Mouse (Mus musculus) thymus, postnatal 10 days (tissue): Measurements from ENCODE around the gene Lurap1l.

ENCODE experiments used
- DNase-seq, 2 experiments: peaks; one replicate each; pipeline ENCODE4 v3.0.0; 2021; ENCODE audit warnings: low spot score in 2 of 2

The Lurap1l gene

GRCm38 (mm10) chr4:80917812-80918211, 7.4 kb downstream of the Lurap1l start:
- no peak for DNase-seq

GRCm38 (mm10) chr4:80918526-80919129, 8.2 kb downstream of the Lurap1l start:
- DNase-seq: no peak

GRCm38 (mm10) chr4:80919217-80919867, 8.9 kb downstream of the Lurap1l start:
- no peak for DNase-seq

- DNase-seq: no peak
Observed at GRCm38 (mm10) chr4:80921646-80922489, 11.4 kb downstream of the Lurap1l start.

GRCm38 (mm10) chr4:80922654-80923053, 12.2 kb downstream of the Lurap1l start:
- no peak for DNase-seq

- no peak for DNase-seq
Observed at GRCm38 (mm10) chr4:80924815-80925214, 14.4 kb downstream of the Lurap1l start.

- no peak for DNase-seq
Observed at GRCm38 (mm10) chr4:80925752-80926519, 15.5 kb downstream of the Lurap1l start.

- DNase-seq: no peak
Observed at GRCm38 (mm10) chr4:80934749-80935148, 24.3 kb downstream of the Lurap1l start.

- DNase-seq: no peak
Observed at GRCm38 (mm10) chr4:80939115-80939514, 28.7 kb downstream of the Lurap1l start.

GRCm38 (mm10) chr4:80940946-80941345, 30.5 kb downstream of the Lurap1l start:
- DNase-seq: no peak

GRCm38 (mm10) chr4:80941978-80942377, 31.5 kb downstream of the Lurap1l start:
- no peak for DNase-seq

GRCm38 (mm10) chr4:80944605-80945004, 34.2 kb downstream of the Lurap1l start:
- no peak for DNase-seq

- DNase-seq: no peak
Observed at GRCm38 (mm10) chr4:80949110-80949509, 38.7 kb downstream of the Lurap1l start.

- DNase-seq: no peak
Observed at GRCm38 (mm10) chr4:80949720-80950119, 39.3 kb downstream of the Lurap1l start.

GRCm38 (mm10) chr4:80950280-80950781, 39.9 kb downstream of the Lurap1l start:
- DNase-seq: no peak

- DNase-seq: no peak
Observed at GRCm38 (mm10) chr4:80952653-80953052, 42.2 kb downstream of the Lurap1l start.

GRCm38 (mm10) chr4:80955942-80956341, 45.5 kb downstream of the Lurap1l start:
- DNase-seq: no peak

- no peak for DNase-seq
Observed at GRCm38 (mm10) chr4:80967526-80967925, 57.1 kb downstream of the Lurap1l start.

GRCm38 (mm10) chr4:80971846-80972245, 61.4 kb downstream of the Lurap1l start:
- no peak for DNase-seq

- no peak for DNase-seq
Observed at GRCm38 (mm10) chr4:80973896-80974295, 63.5 kb downstream of the Lurap1l start.

GRCm38 (mm10) chr4:80990819-80991218, 80.4 kb downstream of the Lurap1l start:
- DNase-seq: no peak

- DNase-seq: no peak
Observed at GRCm38 (mm10) chr4:81003528-81003927, 93.1 kb downstream of the Lurap1l start.
